8 mouse cellular contexts compared by ENCODE assay signal in the genomic region with DNA sequence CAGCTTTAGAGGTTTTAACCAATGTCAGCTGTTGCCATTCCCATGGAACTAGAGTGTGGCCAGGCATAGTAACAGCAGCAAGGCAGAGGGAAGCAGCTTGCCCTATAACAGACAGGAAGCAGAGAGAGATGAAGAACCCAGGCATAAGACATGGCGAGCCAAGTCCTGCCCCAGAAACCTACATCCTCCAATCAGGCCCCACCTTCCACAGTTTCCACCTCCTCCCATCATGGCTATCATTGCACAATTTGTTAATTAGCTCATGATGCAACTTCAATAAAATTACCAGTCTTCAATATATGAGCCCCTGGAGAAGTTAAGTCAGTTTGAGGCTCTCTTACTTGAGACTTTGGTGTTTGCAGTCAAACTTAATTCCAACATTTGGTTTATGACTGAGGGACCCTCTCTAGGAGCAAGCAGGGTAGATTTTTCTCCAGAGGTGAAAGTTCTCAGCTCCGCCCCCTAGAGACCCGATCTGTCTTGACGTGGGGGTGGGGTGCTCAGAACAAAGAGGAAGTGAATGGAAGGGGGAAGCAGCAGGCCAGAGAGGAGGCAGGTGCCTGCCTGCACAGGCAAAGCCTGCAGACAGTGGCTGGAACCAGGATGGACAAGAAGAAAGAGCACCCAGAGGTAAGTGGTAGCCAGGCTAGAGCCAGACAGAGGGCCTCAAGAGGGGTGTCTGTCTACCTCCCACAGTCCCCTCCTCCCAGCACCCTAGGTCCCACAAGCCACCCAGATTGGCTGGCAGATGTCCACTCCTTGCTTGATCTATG. TPM values are rescaled to one million over a fixed set of nuclear protein-coding genes. Genes with fewer than 3 reads are reported as not detected.
DNase-seq lines count a peak whose midpoint lies in the region; ATAC-seq and TF ChIP-seq lines count a peak whose summit lies in the region.

Gene Pld4, plus strand, starts transcription at position 502 of the 773 bp plus-strand sequence.

- H3K9me3 ChIP-seq in hindbrain, postnatal 0 days (ENCODE audit: low read length), result 0 out of 2 replicates have a peak, but pooled peaks cover 4% of the 10 kb centered on the region
- H3K9me3 ChIP-seq in hindbrain, embryonic 14.5 days (ENCODE audit: control insufficient read depth, low read length), result no peaks in the 10 kb centered on the region
- H3K9me3 ChIP-seq in G1E (replicated peaks), result no peaks in the 10 kb centered on the region

- no peaks in the 10 kb centered on the region for H3K36me3 ChIP-seq in hindbrain, postnatal 0 days (ENCODE audit: insufficient read depth, low read length)
- H3K36me3 ChIP-seq in hindbrain, embryonic 14.5 days (replicated peaks; ENCODE audit: control insufficient read depth, insufficient read depth), result no peaks in the 10 kb centered on the region
- H3K36me3 ChIP-seq in G1E (replicated peaks), result no peaks in the 10 kb centered on the region

- H3K4me3 ChIP-seq in hindbrain, postnatal 0 days (ENCODE audit: low read length), result no peak within 1 kb of the TSS
- no peak within 1 kb of the TSS for H3K4me3 ChIP-seq in hindbrain, embryonic 14.5 days (replicated peaks; ENCODE audit: low read length)
- 0 out of 2 replicates have a peak within 1 kb of the TSS, but pooled peaks have one; percentile 1 for H3K4me3 ChIP-seq in G1E (ENCODE audit: low read depth, low read length)

- no peaks in the 10 kb centered on the region for H3K4me1 ChIP-seq in hindbrain, postnatal 0 days (ENCODE audit: insufficient read depth, low read length)
- no peaks in the 10 kb centered on the region for H3K4me1 ChIP-seq in hindbrain, embryonic 14.5 days (replicated peaks; ENCODE audit: control insufficient read depth, insufficient read depth, low read length)
- H3K4me1 ChIP-seq in G1E (ENCODE audit: insufficient read depth, low read depth, low read length), result peaks cover 14% of the 10 kb centered on the region

- DNase-seq in hindbrain, postnatal 0 days (ENCODE audit: low spot score), result no peak
- no peak for DNase-seq in hindbrain, embryonic 14.5 days (ENCODE audit: low spot score)
- DNase-seq in G1E (ENCODE audit: low spot score), result peak; percentile 65
- DNase-seq in T-cell, adult 2 months (ENCODE audit: low spot score), result no peak
- no peak for DNase-seq in c-Kit-positive CD71-positive TER-119-positive erythroid progenitor cells, embryonic 14.5 days (ENCODE audit: low spot score)
- no peak for DNase-seq in yolk sac, embryonic 10.5 days (ENCODE audit: low spot score)

- 50% methylated on average over 4 of the region's 4 CpGs for WGBS in hindbrain, postnatal 0 days
- 43% methylated on average over 4 of the region's 4 CpGs for WGBS in hindbrain, embryonic 14.5 days

- H3K27ac ChIP-seq in hindbrain, postnatal 0 days, result no peak within 1 kb of the TSS
- no peak within 1 kb of the TSS for H3K27ac ChIP-seq in hindbrain, embryonic 14.5 days

- H3K4me2 ChIP-seq in hindbrain, postnatal 0 days (ENCODE audit: low read depth, low read length), result no peak within 1 kb of the TSS
- H3K4me2 ChIP-seq in hindbrain, embryonic 14.5 days (replicated peaks), result no peak within 1 kb of the TSS

- no peak for ATAC-seq in hindbrain, postnatal 0 days
- ATAC-seq in hindbrain, embryonic 14.5 days (ENCODE audit: low FRiP score), result no peak
- ATAC-seq in G1E (ENCODE audit: extremely low read depth, insufficient number of reproducible peaks, low FRiP score, poor library complexity, severe bottlenecking), result no peak
- peak; percentile 71 for ATAC-seq in granulocyte monocyte progenitor cell, adult 5-6 weeks (replicated peaks; ENCODE audit: poor library complexity, severe bottlenecking)
- peak; percentile 77 for ATAC-seq in megakaryocyte, adult 5-6 weeks (ENCODE audit: poor library complexity, severe bottlenecking)

- H3K9ac ChIP-seq in hindbrain, postnatal 0 days (replicated peaks; ENCODE audit: low read length), result no peak within 1 kb of the TSS
- no peak within 1 kb of the TSS for H3K9ac ChIP-seq in hindbrain, embryonic 14.5 days

- no peaks in the 10 kb centered on the region for H3K27me3 ChIP-seq in hindbrain, postnatal 0 days (ENCODE audit: insufficient read depth, low read length)
- H3K27me3 ChIP-seq in hindbrain, embryonic 14.5 days (ENCODE audit: control insufficient read depth, insufficient read depth, low read length), result no peaks in the 10 kb centered on the region
- H3K27me3 ChIP-seq in G1E (ENCODE audit: insufficient read depth, low read length), result peaks cover 23% of the 10 kb centered on the region; the same call in 1 of the 2 replicates

- no peak for TF ChIP-seq CTCF in hindbrain, postnatal 0 days (IDR thresholded peaks at IDR 0.05; ENCODE audit: low read depth)
- no peak for TF ChIP-seq CTCF in G1E (IDR thresholded peaks at IDR 0.05; ENCODE audit: low read depth, low read length)

RNA-seq across cellular contexts. Expression of gene Pld4, which starts in this region (rescaled TPM):
- 10.5 and 14.5 TPM in 2 replicates for total RNA-seq in hindbrain, postnatal 0 days (2014; rRNA removed)
- 9.4 and 10.8 TPM in 2 replicates for polyA plus RNA-seq in hindbrain, postnatal 0 days (2015; fragmentation: Nextera tagmentation; extraction: Ambion mirVana)
- 7.1 and 7.9 TPM in 2 replicates for polyA plus RNA-seq in hindbrain, embryonic 14.5 days (2014; fragmentation: Nextera tagmentation; extraction: Ambion mirVana)
- 3.4 TPM in 1 of 2 replicates, not detected in the other for total RNA-seq in G1E (2014; fragmentation: Nextera tagmentation)
- 0.58 and 1.0 TPM in 2 replicates for total RNA-seq in G1E (2017)
- 0.54 and 0.89 TPM in 2 replicates for polyA plus RNA-seq in G1E (2012)
- 39.4 and 92.1 TPM in 2 replicates for total RNA-seq in granulocyte monocyte progenitor cell, adult 5-6 weeks (2014; fragmentation: Nextera tagmentation)
- total RNA-seq in granulocyte monocyte progenitor cell, adult 5-6 weeks (2017), result 21.1 and 25.4 TPM in 2 replicates
- 532 and 545 TPM in 2 replicates for total RNA-seq in megakaryocyte, adult 5-6 weeks (2015)
- 316 and 364 TPM in 2 replicates for total RNA-seq in megakaryocyte, adult 5-6 weeks (2017)

Comparison
In these comparisons a context has a peak if more than half of its experiments do, and no peak if none do; other contexts are left out.
1. ATAC-seq: peak in granulocyte monocyte progenitor cell, adult 5-6 weeks (single experiment) and megakaryocyte, adult 5-6 weeks (single experiment); none in hindbrain, postnatal 0 days (single experiment), hindbrain, embryonic 14.5 days (single experiment) and G1E (single experiment).